Mouse (Mus musculus): ENCODE results near the gene Ccdc110.

GRCm38 (mm10) chr8:45896590-45896989 is 37.8 kb upstream of the Ccdc110 start:
- TF ChIP-seq POLR2A (IDR thresholded peaks at IDR 0.05; ENCODE audit: borderline replicate concordance, low read depth, low read length) (no peak), CTCF (IDR thresholded peaks at IDR 0.05; ENCODE audit: low read depth, low read length) (no peak)

Measured in bone marrow macrophage, adult 2 months (primary cell).